Mouse (Mus musculus) erythroblast, embryonic 14.5 days (primary cell): ENCODE measurements around the gene Erc2.

Experiments used
- GATA1 ChIP-seq: IDR thresholded peaks from 2 replicates; pipeline ENCODE4 v1.6.1; 2012; ENCODE audit warnings: low read length, inconsistent platforms, mixed read lengths
- TAL1 ChIP-seq: IDR thresholded peaks from 3 replicates; pipeline ENCODE4 v1.6.1; 2012; ENCODE audit warnings: low read length, inconsistent platforms, mixed read lengths

DNA sequence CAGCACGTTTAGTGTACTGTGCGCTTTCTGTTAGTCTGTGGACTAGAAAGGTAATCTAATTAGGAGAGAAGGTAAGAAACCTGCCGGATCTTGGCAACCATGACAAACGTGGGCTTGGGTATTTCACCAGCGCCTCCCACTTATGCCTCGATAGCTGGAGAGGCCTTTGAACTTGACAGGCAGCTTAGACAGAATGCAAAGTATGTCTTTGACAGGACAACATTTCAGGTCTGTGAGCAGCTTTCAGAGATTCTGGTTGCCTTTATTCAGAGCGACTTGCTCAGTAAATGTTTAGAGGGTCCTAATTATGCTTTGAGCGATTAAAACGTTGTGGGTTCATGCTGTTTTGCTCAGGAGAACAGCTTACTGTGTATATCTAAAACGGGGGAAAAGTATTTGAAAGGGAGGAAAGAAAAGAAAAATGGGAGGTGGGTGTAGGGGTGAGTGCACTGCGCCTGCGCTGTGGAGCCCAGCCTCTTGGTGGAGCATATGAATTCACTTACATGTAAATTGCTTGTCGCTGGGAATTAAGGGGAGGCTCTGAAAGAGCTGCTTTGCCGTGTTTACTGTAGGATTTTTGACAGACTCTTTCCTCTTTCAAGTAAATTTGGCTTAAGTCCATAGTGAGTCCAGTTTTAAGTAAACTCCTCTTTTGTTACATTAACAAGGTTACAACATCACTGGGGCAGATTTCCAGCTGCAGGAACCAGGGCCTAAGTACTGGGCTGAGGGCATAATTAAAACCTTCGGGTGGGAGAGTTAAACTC, 542.6 kb downstream of the Erc2 start:
- TF ChIP-seq GATA1, result no peak
- TF ChIP-seq TAL1, result no peak
